Mouse (Mus musculus): Measurements from ENCODE around the gene Nlgn1.

The Nlgn1 gene

DNA sequence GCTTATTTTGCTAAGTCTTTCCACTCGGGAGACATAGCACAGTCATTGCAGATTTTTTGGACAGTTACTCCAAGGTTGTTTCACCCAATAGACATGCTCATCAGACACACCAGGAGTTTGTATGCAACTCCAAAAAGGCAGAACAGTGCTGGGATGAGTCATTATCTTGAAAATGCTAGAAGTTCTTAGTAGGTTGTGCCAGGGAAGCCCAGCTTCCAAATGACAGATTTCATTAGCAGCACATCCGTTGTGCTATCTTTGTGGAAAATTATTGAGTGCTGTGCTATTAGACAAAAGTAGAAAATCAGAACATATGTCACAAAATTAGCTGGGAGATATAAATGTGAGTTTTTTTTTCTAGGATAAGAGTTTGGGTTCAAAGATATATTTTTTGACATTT, 137.3 kb downstream of the Nlgn1 start:
- DNase-seq = no peak

- DNase-seq = no peak
Observed at GRCm38 (mm10) chr3:26181013-26181412, 151.2 kb downstream of the Nlgn1 start.

GRCm38 (mm10) chr3:26175371-26175770, 156.9 kb downstream of the Nlgn1 start:
- DNase-seq = no peak

DNA sequence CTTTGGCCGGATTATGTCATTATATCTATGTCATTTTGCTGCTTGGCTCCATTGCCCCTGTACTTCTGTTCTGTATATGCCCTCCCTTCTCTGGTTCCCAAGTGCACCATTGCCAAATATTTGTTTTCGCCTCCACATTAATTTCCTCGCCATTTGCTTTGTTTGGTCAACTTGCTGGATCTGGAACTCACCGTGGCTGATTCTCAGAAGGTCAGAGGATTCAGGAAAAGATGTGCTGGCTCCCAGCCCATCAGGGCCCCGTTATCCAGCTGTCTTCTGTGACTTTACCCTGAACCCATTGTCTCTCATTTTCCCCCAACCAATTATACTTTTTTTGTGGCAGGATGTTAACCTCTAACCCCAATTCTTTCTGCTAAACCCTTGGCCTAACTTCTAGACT, 158.0 kb downstream of the Nlgn1 start:
- DNase-seq = no peak

- no peak for DNase-seq
Observed at GRCm38 (mm10) chr3:26173613-26174012, 158.6 kb downstream of the Nlgn1 start.

- no peak for DNase-seq
Observed at GRCm38 (mm10) chr3:26166711-26167110, 165.5 kb downstream of the Nlgn1 start.

DNA sequence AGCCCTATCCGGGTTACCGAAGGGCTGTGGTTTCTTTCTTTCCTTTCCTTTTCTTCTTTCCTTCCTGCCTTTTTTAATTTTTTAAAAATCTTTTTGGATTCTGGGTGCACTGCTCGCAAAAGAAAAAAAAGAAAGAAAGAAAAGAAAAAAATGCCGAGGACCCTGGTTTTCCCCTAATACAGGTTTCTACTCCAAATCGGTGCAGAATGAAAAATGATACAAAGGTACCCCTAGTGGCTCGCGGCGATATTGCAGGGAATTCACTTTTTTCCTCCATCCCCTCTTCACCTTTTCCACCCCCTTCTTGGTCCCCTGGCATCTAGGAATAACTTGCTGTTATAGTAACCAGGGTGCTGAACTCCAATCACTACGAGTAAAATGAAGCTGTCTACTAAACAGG, 178.5 kb downstream of the Nlgn1 start:
- DNase-seq = no peak

GRCm38 (mm10) chr3:26153036-26153741, 179.1 kb downstream of the Nlgn1 start:
- no peak for DNase-seq

DNA sequence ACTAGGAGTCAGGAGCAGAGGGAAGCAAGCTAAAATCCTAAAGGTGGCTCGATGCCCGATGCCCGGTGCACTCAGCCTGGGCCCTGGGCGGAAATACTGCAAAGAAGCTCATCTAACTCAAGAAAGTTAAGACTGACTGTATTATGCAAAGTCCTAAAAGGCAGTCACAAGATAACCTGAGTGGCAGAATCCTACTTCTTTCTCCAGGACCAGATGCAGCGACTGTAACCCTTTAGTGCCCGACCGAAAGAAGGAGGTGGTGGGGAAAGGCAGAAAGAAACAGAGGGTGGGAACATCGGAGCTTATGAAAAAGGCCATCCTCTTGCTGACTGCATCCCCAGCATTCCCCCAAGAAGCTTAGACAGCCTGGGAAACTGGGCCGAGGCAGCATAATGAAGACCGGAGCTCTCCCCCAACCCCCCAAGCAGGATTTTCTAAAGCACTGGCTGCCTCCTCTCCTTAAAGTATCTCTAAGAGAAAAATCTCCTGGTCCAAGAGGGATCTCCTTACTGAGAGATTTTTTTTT, 179.7 kb downstream of the Nlgn1 start:
- no peak for DNase-seq

- no peak for DNase-seq
Observed at GRCm38 (mm10) chr3:26151351-26152020, 180.8 kb downstream of the Nlgn1 start.

GRCm38 (mm10) chr3:26146174-26146573, 186.1 kb downstream of the Nlgn1 start:
- no peak for DNase-seq

GRCm38 (mm10) chr3:26145441-26145840, 186.8 kb downstream of the Nlgn1 start:
- DNase-seq = no peak

GRCm38 (mm10) chr3:26141590-26141989, 190.7 kb downstream of the Nlgn1 start:
- no peak for DNase-seq

DNA sequence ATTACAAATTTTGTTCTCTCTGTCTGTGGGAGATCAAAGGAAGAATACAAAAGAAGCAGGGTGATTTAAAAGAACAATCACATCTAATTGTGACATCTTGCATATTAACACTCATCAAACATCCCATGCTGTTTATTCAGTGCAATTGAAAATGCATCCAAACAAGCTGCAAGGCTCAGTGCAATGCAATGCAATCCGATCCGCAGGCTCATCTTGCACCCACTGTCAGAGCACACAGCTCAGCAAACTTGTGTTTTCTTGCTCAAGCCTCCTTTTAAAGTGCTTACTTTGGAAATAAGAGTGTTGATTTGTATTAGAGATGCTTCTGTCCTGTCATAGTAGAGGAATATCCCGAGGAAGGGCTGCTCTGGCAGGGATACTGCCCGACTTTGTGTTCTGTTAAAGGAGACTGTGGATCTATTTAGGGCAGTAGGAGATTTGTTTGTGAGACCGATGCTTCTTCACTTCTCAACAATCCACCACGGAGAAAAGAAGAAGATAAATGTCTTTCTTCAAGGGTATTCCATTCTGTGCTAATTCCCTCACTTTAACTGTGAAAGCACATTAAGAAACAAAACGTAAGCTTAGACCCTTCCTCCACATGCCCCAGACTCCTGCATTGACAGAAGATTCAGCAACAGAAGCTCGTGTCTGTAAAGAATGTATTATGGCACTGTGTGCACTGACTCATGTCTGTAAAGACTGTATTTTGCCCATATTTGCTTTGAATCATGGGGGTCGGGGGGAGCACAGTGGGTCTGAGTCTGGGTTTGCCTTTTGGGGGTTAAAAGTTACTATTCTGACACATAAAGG, 197.2 kb downstream of the Nlgn1 start:
- no peak for DNase-seq

- no peak for DNase-seq
Observed at GRCm38 (mm10) chr3:26130919-26131318, 201.3 kb downstream of the Nlgn1 start.

DNA sequence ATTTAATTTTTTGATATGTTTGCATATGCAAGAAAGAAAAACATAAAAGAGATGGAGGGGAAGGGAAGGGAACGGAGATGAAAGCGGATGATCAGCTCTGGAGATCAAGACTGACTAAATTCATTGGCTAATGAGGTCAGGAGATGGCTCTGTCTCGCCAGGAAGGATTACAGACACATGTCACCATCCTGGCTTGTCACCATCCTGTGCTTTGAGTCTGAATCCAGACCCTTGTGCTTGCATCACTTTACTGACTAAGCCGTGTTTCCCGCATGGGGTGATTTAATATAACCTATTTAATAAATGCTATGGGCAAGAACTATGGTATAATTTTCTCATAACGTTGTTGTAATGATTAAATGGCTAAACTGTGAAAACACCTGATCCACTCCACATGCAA, 202.8 kb downstream of the Nlgn1 start:
- DNase-seq = no peak

DNA sequence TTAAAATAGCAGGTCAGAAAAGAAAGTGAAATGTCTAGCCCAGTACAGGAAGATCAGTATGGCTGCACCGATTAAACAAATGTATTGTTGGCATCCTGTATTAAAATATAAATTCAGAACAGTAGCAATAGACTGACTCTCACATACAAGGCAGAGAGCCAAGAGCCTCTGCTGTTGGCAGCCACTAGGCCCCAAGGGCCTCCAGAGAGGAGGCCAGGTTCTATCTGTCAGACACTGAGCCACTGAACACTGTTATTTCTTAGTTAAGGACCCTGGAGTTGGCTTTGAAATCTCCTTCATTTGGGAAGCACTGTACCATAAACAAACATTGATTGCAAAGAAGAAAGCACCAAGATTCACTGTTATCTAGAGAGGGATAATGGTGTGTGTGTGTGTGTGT, 215.2 kb downstream of the Nlgn1 start:
- DNase-seq = no peak

GRCm38 (mm10) chr3:26106361-26106760, 225.9 kb downstream of the Nlgn1 start:
- no peak for DNase-seq

- no peak for DNase-seq
Observed at GRCm38 (mm10) chr3:26105528-26105927, 226.7 kb downstream of the Nlgn1 start.

DNA sequence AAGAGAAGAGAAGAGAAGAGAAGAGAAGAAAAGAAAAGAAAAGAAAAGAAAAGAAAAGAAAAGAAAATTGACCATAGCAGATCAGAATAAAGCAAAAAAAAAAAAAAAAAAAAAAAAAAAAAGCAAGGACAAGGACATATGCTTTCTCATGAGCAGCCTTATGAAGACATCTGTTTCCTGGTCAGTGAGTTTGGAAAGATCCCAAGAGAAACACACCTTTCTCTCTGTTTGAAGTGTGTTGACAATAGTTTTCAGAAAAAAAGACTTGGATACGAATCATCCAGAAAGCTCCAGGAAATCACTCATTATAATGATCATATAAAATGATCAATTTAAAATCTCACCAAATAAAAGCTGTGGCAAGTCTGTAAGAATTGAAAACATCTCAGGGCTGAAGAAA, 230.0 kb downstream of the Nlgn1 start:
- DNase-seq = no peak

- no peak for DNase-seq
Observed at GRCm38 (mm10) chr3:26095551-26095950, 236.7 kb downstream of the Nlgn1 start.

- no peak for DNase-seq
Observed at GRCm38 (mm10) chr3:26069366-26069765, 262.9 kb downstream of the Nlgn1 start.

DNA sequence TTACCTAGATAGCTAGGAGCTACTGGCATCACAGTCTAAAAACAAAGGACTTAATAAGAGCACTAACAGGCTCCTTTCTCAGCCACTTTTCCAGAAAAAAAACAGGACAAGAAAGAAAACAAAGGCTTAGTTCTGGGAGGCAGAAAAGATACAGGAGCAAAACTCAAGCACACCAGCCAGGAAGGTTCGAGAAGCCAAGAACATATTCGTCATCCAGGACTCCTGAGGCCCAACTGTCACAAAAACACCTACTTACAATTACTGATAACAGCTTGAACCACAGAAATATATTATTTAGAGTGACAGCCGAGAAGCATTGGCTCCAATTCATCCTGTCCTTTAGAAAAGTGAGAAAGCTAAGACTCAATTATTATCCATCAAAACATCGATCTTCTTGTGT, 281.5 kb downstream of the Nlgn1 start:
- DNase-seq = no peak

GRCm38 (mm10) chr3:26042966-26043365, 289.3 kb downstream of the Nlgn1 start:
- DNase-seq = no peak

Measured in thymus, postnatal 25 days (tissue).